Mouse (Mus musculus) embryonic facial prominence, embryonic 10.5 days (tissue): Measurements from ENCODE around the gene Slc22a3. TPM values are rescaled to one million over a fixed set of nuclear protein-coding genes. Genes with fewer than 3 reads are reported as not detected.
A peak's percentile ranks its signal among the peaks of the same experiment; 100 is the strongest.

Experiments
- DNase-seq: peaks from one replicate; pipeline ENCODE4 v3.0.0-alpha.2; 2017; ENCODE audit warnings: low spot score
- H3K27ac ChIP-seq: fragments of 300-500 bp; sonication (generic); replicated peaks from 2 replicates; pipeline ENCODE4 v1.5.1; 2016; ENCODE audit warnings: mild to moderate bottlenecking
- H3K27me3 ChIP-seq: fragments of 300-500 bp; sonication (generic); replicated peaks from 2 replicates; pipeline ENCODE4 v1.6.1; 2016; ENCODE audit warnings: low read depth, mild to moderate bottlenecking; ENCODE audit not compliant: poor library complexity, severe bottlenecking
- H3K36me3 ChIP-seq: fragments of 300-500 bp; sonication (generic); replicated peaks from 2 replicates; pipeline ENCODE4 v1.6.1; 2016; ENCODE audit warnings: mild to moderate bottlenecking, moderate library complexity
- H3K4me1 ChIP-seq: fragments of 300-500 bp; sonication (generic); 2 replicates; pipeline ENCODE4 v1.6.1; 2016
- H3K4me3 ChIP-seq: fragments of 300-500 bp; sonication (generic); 2 replicates; pipeline ENCODE4 v1.5.1; 2016; ENCODE audit warnings: mild to moderate bottlenecking, moderate library complexity
- H3K9me3 ChIP-seq: fragments of 300-500 bp; sonication (generic); 2 replicates; pipeline ENCODE4 v1.6.1; 2016; ENCODE audit warnings: mild to moderate bottlenecking
- WGBS: fragments of 180-500 bp; shearing (Covaris S2); methylation state at CpG from one replicate; pipeline ENCODE4 v1.1.7; 2016; 5-methylcytosine and 5-hydroxymethylcytosine counted together
- polyA plus RNA-seq: library from polyadenylated mRNA; unstranded; fragments of >200 nt; fragmentation: Nextera tagmentation; extraction: Ambion mirVana; gene quantifications from 2 replicates; pipeline ENCODE4 v1.2.1, GENCODE M21; 2016

Gene Slc22a3
- polyA plus RNA-seq: 0.05 and 0.08 TPM in 2 replicates

- no peak for DNase-seq
- H3K4me3 ChIP-seq: peak within 1 kb of the TSS; percentile 56
- H3K4me1 ChIP-seq: peaks cover 10% of the 10 kb centered on the region
- no peak within 1 kb of the TSS for H3K27ac ChIP-seq
- H3K36me3 ChIP-seq: no peaks in the 10 kb centered on the region
- 10% methylated on average over 14 of the region's 14 CpGs for WGBS
- no peaks in the 10 kb centered on the region for H3K9me3 ChIP-seq
- H3K27me3 ChIP-seq: peaks cover 85% of the 10 kb centered on the region
Measured at GRCm38 (mm10) chr17:12507654-12508204, at the start of gene Slc22a3. Gene Slc22a3, minus strand, starts transcription at chr17:12507704.

- Histone ChIP-seq H3K27me3 (peaks cover 6% of the 10 kb centered on the region; the same call in 1 of the 2 replicates), H3K9me3 (no peaks in the 10 kb centered on the region), H3K36me3 (no peaks in the 10 kb centered on the region), H3K4me1 (peaks cover 13% of the 10 kb centered on the region), H3K4me3 (no peak overlapping the region), H3K27ac (no peak overlapping the region)
- 62% methylated on average over 13 of the region's 13 CpGs for WGBS
- DNase-seq: peak; percentile 67
Measured at GRCm38 (mm10) chr17:12534353-12535145, 27.0 kb upstream of the Slc22a3 start.

GRCm38 (mm10) chr17:12532115-12532514 lies 24.6 kb upstream of the Slc22a3 start:
- H3K36me3 ChIP-seq: no peaks in the 10 kb centered on the region
- no peak overlapping the region for H3K4me3 ChIP-seq
- DNase-seq: peak; percentile 71
- WGBS: 41% methylated on average over 5 of the region's 5 CpGs
- H3K27me3 ChIP-seq: peaks cover 6% of the 10 kb centered on the region; the same call in 1 of the 2 replicates
- H3K27ac ChIP-seq: no peak overlapping the region
- peaks cover 16% of the 10 kb centered on the region for H3K4me1 ChIP-seq
- no peaks in the 10 kb centered on the region for H3K9me3 ChIP-seq

- Histone ChIP-seq H3K27ac (peak overlapping the region; percentile 20; the same call in 1 of the 2 replicates), H3K4me1 (peaks cover 16% of the 10 kb centered on the region), H3K36me3 (no peaks in the 10 kb centered on the region), H3K27me3 (peaks cover 6% of the 10 kb centered on the region; the same call in 1 of the 2 replicates), H3K4me3 (no peak overlapping the region), H3K9me3 (no peaks in the 10 kb centered on the region)
- WGBS: 48% methylated on average over 6 of the region's 6 CpGs
- DNase-seq: no peak
Measured at GRCm38 (mm10) chr17:12530081-12530480, 22.6 kb upstream of the Slc22a3 start.

GRCm38 (mm10) chr17:12529384-12529985 lies 22.0 kb upstream of the Slc22a3 start:
- Histone ChIP-seq H3K4me1 (peaks cover 16% of the 10 kb centered on the region), H3K27me3 (peaks cover 6% of the 10 kb centered on the region; the same call in 1 of the 2 replicates), H3K36me3 (no peaks in the 10 kb centered on the region), H3K9me3 (no peaks in the 10 kb centered on the region), H3K27ac (peak overlapping the region; percentile 20; the same call in 1 of the 2 replicates), H3K4me3 (no peak overlapping the region)
- peak; percentile 37 for DNase-seq
- 56% methylated on average over 4 of the region's 4 CpGs for WGBS

GRCm38 (mm10) chr17:12519089-12519488 lies 11.6 kb upstream of the Slc22a3 start:
- Histone ChIP-seq H3K4me1 (no peaks in the 10 kb centered on the region), H3K27me3 (no peaks in the 10 kb centered on the region), H3K4me3 (no peak overlapping the region), H3K9me3 (peaks cover 7% of the 10 kb centered on the region; the same call in 1 of the 2 replicates), H3K36me3 (no peaks in the 10 kb centered on the region), H3K27ac (no peak overlapping the region)
- DNase-seq: no peak
- WGBS: 82% methylated on average over 2 of the region's 2 CpGs

- no peaks in the 10 kb centered on the region for H3K4me1 ChIP-seq
- H3K27me3 ChIP-seq: 0 out of 2 replicates have a peak, but pooled peaks cover under 1% of the 10 kb centered on the region
- H3K36me3 ChIP-seq: no peaks in the 10 kb centered on the region
- DNase-seq: no peak
- no peak overlapping the region for H3K27ac ChIP-seq
- 89% methylated on average over 6 of the region's 6 CpGs for WGBS
- H3K9me3 ChIP-seq: peaks cover 7% of the 10 kb centered on the region; the same call in 1 of the 2 replicates
- no peak overlapping the region for H3K4me3 ChIP-seq
Measured at GRCm38 (mm10) chr17:12518194-12518593, 10.7 kb upstream of the Slc22a3 start.

GRCm38 (mm10) chr17:12513997-12514396 lies 6.5 kb upstream of the Slc22a3 start:
- no peak for DNase-seq
- Histone ChIP-seq H3K36me3 (no peaks in the 10 kb centered on the region), H3K4me1 (no peaks in the 10 kb centered on the region), H3K27me3 (peaks cover 27% of the 10 kb centered on the region), H3K4me3 (no peak overlapping the region), H3K9me3 (no peaks in the 10 kb centered on the region), H3K27ac (no peak overlapping the region)
- WGBS: 85% methylated on average over 5 of the region's 5 CpGs

GRCm38 (mm10) chr17:12513107-12513923 lies 5.8 kb upstream of the Slc22a3 start:
- Histone ChIP-seq H3K27me3 (peaks cover 34% of the 10 kb centered on the region), H3K4me3 (no peak overlapping the region), H3K36me3 (no peaks in the 10 kb centered on the region), H3K4me1 (no peaks in the 10 kb centered on the region), H3K27ac (no peak overlapping the region), H3K9me3 (no peaks in the 10 kb centered on the region)
- 86% methylated on average over 9 of the region's 9 CpGs for WGBS
- no peak for DNase-seq

- Histone ChIP-seq H3K4me1 (peaks cover 10% of the 10 kb centered on the region), H3K27ac (no peak overlapping the region), H3K9me3 (no peaks in the 10 kb centered on the region), H3K4me3 (no peak overlapping the region), H3K27me3 (peaks cover 55% of the 10 kb centered on the region), H3K36me3 (no peaks in the 10 kb centered on the region)
- DNase-seq: no peak
- 84% methylated on average over 3 of the region's 3 CpGs for WGBS
Measured at GRCm38 (mm10) chr17:12511193-12511592, 3.7 kb upstream of the Slc22a3 start.

GRCm38 (mm10) chr17:12508376-12508775 lies 872 bp upstream of the Slc22a3 start:
- no peaks in the 10 kb centered on the region for H3K9me3 ChIP-seq
- H3K4me3 ChIP-seq: no peak overlapping the region
- DNase-seq: no peak
- WGBS: 29% methylated on average over 7 of the region's 7 CpGs
- peaks cover 83% of the 10 kb centered on the region for H3K27me3 ChIP-seq
- H3K4me1 ChIP-seq: peaks cover 10% of the 10 kb centered on the region
- no peaks in the 10 kb centered on the region for H3K36me3 ChIP-seq
- no peak overlapping the region for H3K27ac ChIP-seq
